Mouse (Mus musculus): ENCODE results near the gene Gm20696. TPM values are rescaled to one million over a fixed set of nuclear protein-coding genes. Genes with fewer than 3 reads are reported as not detected.

Gene Gm20696
- total RNA-seq, 2 experiments from 2014 or later = 1.4 to 1.6 TPM

- DNase-seq = peak; percentile 20 to 28
- intact Hi-C loops (cut with DNase I) = no loop called here
Observed at GRCm38 (mm10) chr6:99600168-99600793, 66.3 kb downstream of the Gm20696 start.

- intact Hi-C loops (cut with DNase I) = loop anchor here (5.0 to 10.0 kb wide), 3 partner anchors 77 to 1495 kb away; partner anchors contain the start of gene Foxp1
- no peak for DNase-seq
Observed at GRCm38 (mm10) chr6:99599651-99600050, 66.9 kb downstream of the Gm20696 start.

DNA sequence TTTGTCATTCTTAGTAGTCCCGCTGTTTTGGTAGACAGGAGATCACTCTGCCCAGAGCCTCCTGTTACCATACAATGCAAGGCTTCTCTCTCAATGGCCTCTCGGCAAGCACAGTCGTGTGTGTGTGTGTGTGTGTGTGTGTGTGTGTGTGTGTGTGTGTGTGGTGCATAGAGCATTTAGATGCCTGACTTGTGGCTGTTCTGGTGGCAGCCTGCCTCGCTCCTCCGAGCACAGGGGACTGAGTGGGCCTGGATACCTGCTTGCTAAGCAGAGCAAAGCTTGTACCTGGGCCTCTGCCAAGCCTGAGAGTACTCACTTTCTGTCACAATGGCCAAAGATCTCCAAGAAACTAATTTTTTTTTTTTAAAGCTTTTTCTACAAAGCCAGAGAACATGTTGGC, 67.4 kb downstream of the Gm20696 start:
- intact Hi-C loops (cut with DNase I) = loop anchor here (5.0 to 10.0 kb wide), 3 partner anchors 77 to 1494 kb away; partner anchors contain the start of gene Foxp1
- no peak for DNase-seq

DNA sequence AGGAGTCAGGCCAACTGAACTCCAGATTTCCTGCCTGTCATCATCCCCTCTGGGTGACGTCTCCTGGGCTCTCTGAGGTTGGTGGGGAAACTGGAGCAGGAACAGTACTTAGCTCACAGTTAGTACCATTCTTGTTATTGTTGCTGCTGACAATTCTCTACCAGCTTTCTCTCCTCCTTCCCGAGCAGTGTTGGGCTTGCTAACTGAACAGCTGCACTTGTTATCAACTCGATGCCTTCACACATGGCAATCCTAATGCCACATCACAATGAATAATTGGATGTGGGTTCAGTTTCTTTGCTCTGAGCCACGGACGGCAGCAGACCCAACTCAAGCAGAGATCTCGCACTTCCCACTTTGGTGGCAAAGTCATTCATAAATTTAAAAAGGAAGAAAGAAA, 89.6 kb downstream of the Gm20696 start:
- intact Hi-C loops (cut with DNase I) = no loop called here
- no peak for DNase-seq

DNA sequence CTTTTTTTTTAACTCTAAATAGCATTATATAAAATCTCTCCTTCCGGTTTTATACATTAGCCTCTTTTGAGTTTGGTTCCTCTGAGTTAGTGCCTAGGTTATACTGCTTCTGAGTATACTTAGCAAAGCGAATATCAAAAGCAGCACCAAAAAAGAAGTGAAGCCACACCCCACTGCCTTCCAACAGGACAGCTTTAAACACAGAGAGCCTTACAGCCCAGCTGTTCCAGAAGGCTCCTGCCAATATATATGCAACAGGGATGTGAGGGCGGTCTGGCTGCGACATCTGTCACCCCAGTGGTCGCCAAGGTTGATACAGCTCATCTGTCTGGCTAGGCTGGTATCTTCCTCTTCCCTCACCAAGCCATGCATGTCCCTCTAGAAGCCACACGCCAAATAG, 91.0 kb downstream of the Gm20696 start:
- DNase-seq = no peak
- intact Hi-C loops (cut with DNase I) = no loop called here

DNA sequence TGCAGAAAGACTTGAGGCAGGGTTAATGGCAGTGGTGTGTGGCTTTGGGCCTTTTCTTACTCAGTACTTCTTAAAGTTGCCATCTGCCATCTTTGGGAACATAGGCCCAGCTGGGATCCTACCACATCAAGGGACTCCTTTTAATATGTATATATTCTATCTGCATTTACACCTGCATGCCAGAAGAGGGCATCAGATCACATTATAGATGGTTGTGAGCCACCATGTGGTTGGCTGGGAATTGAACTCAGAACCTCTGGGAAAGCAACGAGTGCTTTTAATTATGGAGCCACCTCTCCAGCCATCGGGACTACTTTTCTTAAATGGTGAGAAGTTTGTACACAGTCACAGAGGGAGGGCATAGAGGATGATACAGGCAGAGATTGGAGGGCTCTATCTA, 93.3 kb downstream of the Gm20696 start:
- intact Hi-C loops (cut with DNase I) = no loop called here
- no peak for DNase-seq

- no peak for DNase-seq
- intact Hi-C loops (cut with DNase I) = no loop called here
Observed at GRCm38 (mm10) chr6:99572071-99572470, 94.5 kb downstream of the Gm20696 start.

GRCm38 (mm10) chr6:99566921-99567320, 99.7 kb downstream of the Gm20696 start:
- no peak for DNase-seq
- intact Hi-C loops (cut with DNase I) = no loop called here

- no peak for DNase-seq
- intact Hi-C loops (cut with DNase I) = no loop called here
Observed at GRCm38 (mm10) chr6:99564766-99565165, 101.8 kb downstream of the Gm20696 start.

DNA sequence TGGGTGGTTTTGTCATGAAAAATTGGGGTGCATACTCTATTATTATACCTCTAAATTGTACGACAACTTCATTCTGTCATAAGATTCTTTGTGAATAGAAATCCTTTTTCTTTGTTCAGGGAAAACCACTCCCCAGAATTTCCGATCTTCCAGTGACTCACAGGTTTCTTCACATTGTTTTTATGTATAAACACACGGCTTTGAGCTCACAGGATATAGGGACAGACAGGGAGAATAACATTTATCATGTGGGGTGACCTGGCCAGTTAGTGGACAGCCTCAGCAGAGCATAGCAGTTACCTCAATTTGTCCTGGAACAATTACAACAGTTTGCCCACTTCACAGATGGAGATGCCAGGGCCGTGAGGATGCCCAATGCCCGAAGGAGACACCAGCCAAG, 109.6 kb downstream of the Gm20696 start:
- intact Hi-C loops (cut with DNase I) = no loop called here
- DNase-seq = no peak

DNA sequence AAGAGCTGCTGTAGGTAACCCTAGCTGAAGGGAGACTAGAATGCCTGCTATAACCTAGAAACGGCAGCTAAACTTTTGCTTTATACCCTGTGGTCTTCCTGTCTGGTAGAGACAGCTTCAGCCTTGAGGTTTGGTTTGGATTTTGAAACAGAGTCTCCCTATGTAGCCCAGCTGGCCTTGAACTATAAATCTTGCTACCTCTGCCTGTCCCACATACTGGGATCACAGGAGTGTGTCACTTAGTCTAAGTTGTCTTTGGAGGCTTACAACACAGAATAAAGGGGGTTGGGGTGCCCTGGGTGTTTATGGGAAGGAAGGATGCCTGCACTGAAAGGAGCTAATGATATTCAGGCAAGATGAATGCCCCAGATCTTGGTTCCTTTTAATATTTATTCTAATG, 113.8 kb downstream of the Gm20696 start:
- intact Hi-C loops (cut with DNase I) = no loop called here
- no peak for DNase-seq

GRCm38 (mm10) chr6:99546416-99546815, 120.2 kb downstream of the Gm20696 start:
- no peak for DNase-seq
- intact Hi-C loops (cut with DNase I) = no loop called here

DNA sequence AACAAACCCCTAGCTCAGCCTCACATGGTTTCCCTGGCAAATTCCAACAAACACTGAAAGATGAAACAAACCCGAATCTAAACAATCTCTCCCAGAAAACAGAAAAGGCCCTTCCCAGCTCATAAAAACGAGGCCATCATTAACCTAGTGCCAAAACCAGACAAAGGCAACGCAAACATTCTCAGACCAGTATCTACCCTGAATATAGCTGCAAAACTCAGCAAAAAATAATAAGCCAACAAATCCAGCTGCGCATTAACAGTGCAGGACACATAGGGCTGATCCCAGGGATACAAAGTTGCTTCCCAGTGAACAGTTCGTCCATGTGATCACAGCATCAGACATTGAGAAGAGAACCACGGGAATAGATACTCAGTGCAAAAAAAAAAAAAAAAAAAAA, 121.2 kb downstream of the Gm20696 start:
- no peak for DNase-seq
- intact Hi-C loops (cut with DNase I) = no loop called here

DNA sequence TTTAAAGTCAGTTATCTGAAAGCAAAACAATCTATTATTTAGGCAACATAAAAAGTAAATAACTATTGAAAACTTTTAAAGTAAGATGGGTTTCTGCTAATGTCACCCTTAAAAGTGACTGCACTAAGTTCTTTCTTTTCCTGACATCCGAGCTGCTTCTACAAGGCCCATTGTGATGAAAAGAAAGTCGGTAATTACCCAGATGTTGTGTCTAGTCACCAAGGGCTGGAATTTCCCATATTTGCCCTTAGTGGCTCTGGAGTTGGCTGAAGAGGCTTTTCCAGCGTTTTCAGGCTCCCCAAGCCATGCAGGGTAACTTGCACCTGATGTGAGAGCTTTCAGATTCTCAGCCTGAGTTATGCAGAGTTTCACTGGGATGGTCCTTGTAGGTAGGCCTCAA, 125.5 kb downstream of the Gm20696 start:
- no peak for DNase-seq
- intact Hi-C loops (cut with DNase I) = no loop called here

- intact Hi-C loops (cut with DNase I) = no loop called here
- no peak for DNase-seq
Observed at GRCm38 (mm10) chr6:99540653-99541052, 125.9 kb downstream of the Gm20696 start.

DNA sequence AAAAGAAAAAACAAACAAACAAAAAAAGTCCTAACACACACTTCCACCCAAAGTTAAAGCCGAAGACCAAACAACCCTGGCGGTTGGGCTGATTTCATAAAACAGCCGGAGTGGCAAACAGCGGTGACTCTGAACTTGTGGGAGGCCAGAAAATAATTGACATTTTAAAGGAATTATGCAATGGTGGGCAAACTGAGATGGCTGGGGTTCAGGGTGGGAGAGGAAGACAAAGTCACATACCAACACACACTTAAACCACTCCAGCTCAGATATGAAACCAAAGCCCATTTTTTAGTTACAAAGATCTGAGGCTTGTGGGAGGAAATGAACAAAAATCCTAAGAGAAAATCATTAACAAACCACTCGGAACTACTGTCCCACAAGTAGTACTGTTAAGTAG, 126.5 kb downstream of the Gm20696 start:
- no peak for DNase-seq

DNA sequence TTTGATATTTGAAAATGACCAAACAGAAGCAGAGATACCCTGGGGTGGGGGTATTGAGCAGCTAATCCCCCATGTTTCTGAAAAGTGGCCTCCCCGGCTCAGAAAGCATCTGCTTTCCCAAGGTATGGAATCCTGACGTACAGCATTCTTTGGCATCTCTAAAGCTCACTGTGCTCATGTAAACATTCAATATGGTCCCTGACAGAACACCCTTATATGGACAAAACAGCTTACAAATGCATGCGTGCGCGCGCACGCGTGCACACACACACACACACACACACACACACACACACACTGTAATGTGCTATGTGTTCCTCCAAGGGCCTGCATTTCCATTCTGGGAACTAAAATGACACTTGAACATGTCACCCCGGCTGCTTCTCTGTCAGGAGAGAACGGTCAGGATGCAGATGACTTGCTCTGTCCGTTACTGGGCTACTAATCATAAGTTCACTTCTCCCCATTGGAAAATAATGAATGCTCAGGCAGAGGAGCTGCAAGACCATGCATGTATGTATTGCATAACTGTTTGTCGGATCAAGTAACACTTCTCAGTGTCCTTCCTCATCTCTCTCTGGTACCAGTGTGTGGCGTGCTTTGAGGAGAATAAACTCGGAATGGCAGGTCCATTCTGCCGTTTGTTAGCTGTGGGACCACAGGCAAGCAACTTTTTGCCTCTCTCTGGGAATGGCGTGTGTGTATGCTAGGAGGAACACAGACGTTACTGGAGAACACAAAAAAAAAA, 128.2 kb downstream of the Gm20696 start:
- intact Hi-C loops (cut with DNase I) = no loop called here
- no peak for DNase-seq

More for the DNA sequence above, 126.5 kb downstream of the Gm20696 start:
- intact Hi-C loops (cut with DNase I) = no loop called here

DNA sequence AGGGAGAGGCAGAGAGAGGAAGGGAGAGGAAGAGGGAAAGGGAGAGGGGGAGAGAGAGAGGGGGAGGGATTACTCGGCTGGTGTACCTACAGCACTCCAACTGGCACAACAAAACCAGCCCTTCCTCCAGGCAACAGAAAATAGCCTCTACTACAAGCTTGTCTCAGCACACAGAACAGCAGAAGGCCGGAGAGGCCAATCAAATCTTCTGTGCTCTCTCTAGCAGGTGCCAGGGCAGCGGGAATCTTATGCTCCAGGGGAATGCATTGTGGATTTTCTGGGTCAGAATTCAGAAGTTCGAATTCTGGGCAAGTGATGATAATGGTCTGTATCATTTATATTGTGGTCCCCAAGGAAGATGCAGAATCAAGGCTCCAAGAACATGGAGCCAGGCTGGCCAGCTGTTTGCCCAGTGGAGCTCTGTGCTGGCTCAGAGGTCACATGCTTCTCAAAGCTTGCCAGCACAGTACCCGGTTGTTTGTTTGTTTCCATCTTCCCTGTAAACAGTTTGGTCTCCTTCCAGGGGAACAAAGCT, 132.3 kb downstream of the Gm20696 start:
- DNase-seq = no peak
- intact Hi-C loops (cut with DNase I) = no loop called here

GRCm38 (mm10) chr6:99532458-99532857, 134.1 kb downstream of the Gm20696 start:
- DNase-seq = no peak
- intact Hi-C loops (cut with DNase I) = no loop called here

DNA sequence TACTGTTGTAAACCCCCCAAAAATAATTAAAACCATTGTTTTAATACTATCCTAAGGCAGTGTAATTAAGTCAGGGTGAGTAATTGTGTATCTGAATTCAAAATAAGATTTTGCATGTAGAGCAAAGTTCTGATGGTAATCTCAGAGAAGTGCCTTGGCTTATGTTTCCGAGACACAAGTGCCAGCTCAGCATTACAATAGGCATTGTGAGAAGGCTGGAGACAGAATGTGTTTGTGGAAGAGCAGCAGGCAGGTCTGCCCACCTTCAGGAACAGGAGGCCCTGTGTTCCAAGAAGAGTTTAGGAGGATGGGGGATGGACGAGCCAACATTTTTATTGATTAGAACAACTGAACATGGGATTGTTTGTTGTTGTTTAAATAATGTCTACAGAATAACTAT, 137.6 kb downstream of the Gm20696 start:
- DNase-seq = no peak
- intact Hi-C loops (cut with DNase I) = loop anchor here (10.0 kb wide), 1 partner anchor 554 kb away; no protein-coding TSS in a partner anchor

GRCm38 (mm10) chr6:99527457-99528105, 139.0 kb downstream of the Gm20696 start:
- DNase-seq = no peak
- intact Hi-C loops (cut with DNase I) = loop anchor here (10.0 kb wide), 1 partner anchor 553 kb away; no protein-coding TSS in a partner anchor

Data from gastrocnemius, postnatal 36 days (tissue).